Mouse (Mus musculus): Measurements from ENCODE around the gene Apopt1.
A peak's percentile ranks its signal among the peaks of the same experiment; 100 is the strongest.

The Apopt1 gene

DNA sequence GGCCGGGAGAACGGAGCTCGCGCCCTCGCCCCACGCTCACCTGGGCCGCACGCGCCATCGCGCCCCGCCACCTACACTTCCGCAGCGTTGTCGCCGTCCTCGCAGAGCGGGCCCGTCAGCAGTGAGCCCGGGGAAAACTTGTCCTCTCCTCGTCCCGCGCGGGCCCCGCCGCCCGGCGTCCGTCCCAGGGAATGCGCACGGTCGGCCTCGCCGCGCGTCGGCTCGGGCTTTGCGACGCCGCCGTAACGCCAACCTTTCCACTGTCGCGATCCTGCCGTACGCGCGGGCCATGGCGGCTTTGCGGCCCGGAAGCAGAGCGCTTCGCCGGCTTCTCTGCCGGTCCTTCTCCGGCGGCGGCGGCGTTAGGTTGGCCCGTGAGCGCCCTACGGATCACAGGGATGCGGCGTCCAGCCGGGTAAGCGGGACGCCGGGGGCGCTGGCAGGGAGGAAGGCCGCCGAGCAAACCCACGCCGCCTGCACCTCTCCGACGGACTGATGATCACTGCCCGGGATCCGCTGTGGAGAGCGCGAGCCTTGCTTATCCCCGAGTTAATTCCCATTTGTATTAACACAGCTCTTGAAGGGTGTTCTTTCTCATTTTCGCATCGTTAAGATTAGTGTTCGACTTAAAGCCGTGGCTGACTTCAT is at the start of gene Apopt1, which contains the start of gene Bag5:
Apopt1 (plus strand) TSS at position 258 of the 648 bp plus-strand sequence.
Bag5 (minus strand) TSS at position 254 of the 648 bp plus-strand sequence.
- DNase-seq (ENCODE audit: low spot score in 2 of 2): peak; percentile 82 to 86

DNA sequence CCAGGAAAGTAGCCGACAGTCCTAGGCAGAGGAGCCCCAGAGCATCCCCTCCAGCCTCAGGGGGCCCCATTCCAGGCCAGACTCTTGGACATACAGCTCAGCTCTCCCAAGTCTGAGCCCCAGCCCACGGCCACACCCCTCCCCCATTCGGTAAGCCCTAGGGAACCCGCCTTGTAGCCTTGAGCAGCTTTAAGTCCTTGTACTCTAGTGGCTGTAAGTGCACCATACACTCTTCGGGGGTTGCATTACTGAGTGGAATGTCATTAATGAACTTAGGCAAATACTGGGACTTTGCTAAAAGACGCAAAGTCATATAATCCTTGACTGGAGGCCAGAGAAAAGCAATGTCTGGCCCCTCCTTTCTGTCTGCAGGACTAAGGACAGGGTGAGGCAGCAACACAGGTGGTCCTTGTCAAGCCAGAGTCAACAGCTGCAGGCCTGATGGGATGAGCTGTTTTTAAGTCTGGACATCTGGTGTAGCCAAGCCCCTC is 48.9 kb upstream of the Apopt1 start:
- no peak for DNase-seq (ENCODE audit: low spot score in 2 of 2)

DNA sequence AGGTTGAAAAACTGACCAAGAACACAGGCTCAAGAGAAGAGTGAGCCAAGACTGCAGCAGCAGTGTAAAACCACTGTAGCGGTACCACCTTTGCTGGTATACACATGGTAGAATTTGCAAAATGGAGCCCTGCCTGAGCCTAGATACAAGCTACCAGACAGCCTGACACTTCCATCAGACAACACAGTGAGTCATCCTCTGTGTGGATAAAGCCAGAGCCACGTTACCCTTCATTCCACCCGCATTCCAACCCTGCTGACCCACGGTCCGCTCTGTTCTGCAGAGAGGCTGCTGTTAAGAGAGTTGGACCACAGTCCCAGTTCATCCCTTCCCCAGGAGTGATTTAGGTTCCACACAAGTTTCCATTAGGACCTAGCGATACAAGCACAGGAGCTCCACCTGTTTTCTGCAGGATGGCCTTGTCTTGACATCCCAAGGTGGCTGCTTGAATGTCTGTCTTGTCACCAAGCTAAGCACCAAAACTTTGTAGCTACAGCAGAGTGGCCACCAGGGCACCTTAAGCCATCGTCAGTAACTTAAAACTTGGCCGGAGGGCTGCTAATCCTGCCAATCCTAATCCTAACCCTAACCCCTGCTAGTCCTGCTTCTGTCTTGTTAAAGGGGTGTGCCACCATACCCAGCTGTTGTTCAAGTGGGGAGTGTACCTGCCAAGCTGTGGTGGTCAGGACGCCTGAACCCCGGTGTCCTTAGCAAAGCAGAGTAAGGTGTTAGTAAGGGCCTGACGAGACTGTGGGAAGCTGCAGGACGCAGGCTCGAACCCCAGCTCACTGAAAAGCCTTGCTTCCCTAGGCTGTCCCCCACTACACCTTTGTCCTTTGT is 47.8 kb upstream of the Apopt1 start:
- DNase-seq (ENCODE audit: low spot score in 2 of 2): no peak

DNA sequence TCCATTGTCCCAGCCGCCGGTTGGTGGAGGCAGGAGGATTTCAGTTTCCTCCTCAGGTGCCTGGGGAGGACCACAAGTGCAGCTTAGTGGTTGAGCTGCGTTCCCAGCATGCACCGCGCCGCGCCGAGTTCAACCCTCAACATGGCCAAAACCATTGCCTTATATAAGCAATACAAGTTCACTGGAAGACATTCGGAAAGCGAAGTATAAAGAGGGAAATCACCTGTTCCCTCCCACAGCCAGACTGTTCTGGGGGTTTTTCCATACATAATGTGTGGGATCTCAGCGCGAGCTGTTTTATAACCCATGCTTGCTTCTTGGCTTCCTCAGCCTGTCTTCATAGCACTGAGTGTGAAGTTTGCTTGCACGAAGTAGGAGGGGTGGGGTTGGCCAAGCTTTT is 46.7 kb upstream of the Apopt1 start:
- peak in 1 of 2 experiments; percentile 64 for DNase-seq (ENCODE audit: low spot score in 2 of 2)

DNA sequence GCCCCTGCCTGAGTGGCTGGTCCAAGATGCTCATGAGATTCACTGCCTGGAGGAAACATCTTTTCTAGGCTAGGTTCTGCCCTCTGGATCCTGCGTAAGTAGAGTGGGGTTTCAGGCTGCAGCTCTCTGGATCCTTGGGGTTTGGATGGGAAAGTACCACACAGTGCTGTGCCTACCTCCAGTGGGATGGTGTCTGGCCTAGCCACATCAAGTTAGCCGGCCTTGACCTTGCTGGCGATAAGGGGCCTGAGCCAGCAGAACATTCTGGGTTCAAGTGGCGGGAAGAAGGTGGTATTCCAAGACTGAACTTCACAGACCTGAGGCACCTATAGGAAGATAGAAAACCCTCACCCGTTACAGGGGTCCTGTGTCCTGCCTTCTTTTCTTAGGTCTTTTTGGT is 45.6 kb upstream of the Apopt1 start:
- DNase-seq (ENCODE audit: low spot score in 2 of 2): no peak

DNA sequence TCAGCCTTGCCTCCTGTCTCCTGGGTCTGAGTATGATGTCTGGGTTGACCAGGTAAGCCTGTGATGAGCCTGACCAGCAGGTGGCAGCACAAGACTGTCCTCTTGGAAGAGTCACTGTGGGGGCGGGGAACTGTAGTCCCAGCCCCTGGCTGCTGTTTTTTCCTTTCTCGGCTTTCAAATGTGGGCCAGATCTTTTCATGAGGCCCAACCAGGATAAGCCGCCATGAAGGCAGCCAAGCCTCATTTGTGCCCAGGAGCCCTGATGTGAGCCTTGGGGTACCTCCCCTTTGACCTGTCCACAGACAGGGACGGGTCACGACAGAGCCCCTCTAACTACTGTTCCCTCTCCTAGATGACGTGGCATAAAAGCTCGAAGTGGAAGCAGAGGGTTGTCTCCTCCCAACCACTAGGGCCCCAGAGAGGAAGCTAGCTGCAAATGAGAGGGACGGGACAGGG is 44.6 kb upstream of the Apopt1 start:
- DNase-seq (ENCODE audit: low spot score in 2 of 2): peak; percentile 88 to 93

DNA sequence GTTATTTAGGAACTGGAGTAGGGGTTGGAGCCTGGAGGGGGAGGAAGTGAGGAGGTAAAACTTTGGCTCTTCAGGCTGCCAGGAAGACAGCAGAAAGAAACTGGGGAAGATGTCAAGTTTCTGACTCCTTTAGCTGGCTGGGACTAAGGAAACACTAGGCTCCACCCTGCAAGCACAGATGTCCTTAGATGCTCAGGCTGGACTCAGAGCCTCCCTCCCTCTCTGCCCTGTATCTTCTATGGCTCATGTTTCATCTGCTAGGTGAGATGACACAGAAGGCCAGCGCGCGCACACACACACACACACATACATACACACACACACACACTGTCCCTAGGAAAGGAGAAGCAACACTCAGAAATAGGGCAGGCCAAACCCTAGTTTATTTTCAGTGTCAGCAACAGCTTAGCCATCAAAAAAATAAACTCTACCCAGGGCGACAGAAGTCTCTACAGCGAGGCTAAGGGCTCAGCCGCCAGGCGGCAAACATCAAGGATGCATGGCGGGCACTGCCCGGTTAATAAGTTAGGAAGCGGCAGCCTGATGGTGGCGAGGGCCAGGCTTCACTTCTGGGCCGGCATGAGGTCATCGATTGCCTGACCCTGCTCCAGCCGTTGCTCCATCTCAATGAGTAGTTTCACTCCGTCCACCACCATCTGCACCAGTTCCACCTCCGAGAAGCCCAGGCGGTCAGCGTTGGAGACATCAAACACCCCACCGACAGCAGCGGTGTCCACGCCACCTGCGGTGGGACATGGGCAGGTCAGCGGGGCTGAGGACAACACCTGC is 43.9 kb upstream of the Apopt1 start:
- no peak for DNase-seq (ENCODE audit: low spot score in 2 of 2)

DNA sequence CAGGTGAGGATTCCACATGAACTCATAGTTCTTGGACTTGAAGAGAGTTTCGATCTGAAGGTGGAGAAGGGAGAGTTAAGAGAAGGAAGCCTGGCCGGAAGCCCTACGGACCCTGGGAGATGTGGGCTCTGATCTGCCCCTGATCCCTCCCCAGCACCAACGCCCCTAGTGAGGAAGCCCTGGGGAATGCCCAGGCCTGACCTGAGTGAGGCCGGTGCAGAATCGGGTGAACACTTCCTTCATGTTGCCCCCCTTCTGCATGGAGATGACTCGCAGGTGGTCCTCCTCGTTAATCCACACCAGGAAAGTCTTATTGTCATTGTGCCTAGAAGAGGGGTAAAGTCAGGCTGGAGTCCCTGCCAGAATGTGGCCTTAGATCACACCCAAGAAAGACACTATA is 43.1 kb upstream of the Apopt1 start:
- no peak for DNase-seq (ENCODE audit: low spot score in 2 of 2)

DNA sequence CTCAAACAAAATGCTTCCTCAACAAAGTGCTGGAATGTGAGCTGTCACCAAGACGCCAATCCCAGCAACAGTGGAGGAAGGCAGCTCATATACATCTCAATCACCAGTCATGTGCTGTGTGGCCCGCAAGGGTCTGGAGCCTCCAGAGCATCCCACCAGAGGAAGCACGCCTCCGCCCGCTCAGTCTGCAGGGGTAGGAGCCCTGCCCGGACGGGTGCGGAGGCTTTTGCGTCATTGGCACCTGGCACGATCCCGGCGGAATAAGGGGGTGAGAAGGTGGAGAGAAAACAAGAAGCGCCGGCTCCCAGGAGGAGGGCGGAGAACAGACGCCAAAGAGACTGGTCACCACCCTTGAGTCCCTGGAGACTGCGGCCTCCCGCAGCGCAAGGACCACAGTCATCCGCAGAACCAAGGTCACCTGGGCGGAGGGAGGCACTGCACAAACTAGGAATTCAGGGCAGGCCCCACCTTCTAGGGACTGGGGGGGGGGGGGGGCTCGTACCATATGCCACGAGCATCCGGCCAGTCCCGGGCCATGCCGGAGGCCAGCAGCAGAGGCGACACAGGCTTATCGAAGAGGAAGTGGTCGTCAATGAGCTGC is 42.6 kb upstream of the Apopt1 start:
- DNase-seq (ENCODE audit: low spot score in 2 of 2): peak in 1 of 2 experiments; percentile 42

DNA sequence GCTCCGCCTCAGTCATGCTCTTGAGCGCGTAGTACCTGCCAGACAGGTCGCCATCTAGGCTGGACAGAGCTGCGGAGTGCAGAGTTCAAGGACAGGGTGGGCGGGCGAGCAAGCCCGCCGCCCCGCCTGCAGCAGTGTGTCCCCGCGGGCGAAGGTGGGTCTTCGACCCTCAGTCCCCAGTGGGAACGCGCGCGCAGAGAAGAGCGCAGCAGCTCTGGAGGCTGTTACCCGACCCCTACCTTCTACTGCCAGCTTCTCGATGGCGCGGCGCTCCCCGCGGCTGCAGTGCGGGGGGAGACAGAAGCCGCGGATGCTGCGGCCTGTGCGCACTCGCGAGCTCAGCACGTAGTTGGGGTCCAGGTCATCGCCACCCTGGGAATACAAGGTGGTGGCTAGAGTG is 42.1 kb upstream of the Apopt1 start:
- no peak for DNase-seq (ENCODE audit: low spot score in 2 of 2)

DNA sequence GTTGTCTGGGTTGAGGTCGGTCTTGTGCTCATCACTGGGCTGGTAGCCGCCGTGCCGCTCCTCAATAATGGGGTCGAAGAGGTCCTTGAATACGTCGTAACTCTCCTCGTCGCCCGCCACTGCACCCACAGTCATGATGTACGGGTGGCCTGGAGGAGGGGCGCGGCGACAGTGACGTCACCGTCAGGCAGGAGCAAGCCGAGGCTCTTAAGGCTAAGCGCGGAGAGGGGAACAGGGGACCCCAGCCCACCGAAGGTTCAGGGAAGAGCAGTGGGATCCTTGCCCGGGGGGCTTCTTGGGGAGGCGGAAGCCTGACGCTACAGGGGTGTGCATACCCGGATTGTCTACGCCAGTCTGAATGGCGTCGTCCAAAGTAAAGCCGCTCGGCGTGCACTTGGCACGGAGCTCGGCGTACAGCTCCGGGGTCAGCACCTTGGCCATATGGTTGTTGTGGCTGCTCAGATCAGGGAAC is 41.6 kb upstream of the Apopt1 start:
- peak; percentile 74 to 79 for DNase-seq (ENCODE audit: low spot score in 2 of 2)

DNA sequence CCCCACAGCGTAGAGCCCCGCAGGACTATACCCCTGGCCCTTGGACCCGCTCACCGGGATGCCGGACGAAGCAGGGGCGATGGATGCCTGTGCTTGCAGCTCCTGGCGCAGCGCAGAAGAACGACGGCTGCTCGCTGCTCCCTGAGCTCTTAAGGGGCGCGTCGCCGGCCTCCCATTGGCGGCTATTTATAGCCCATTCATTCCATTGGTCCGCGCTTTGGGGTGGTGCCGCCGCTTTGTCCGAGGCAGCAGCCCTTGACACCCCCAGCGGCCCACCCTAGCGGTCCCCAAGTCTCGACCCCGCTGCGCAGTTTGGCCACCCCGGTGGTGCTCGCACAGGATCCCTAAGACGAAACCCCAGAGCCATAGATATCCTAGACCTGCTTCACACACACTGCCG is 40.9 kb upstream of the Apopt1 start, which contains the start of gene Ckb:
Ckb (minus strand) TSS at position 163 of the 400 bp plus-strand sequence.
- DNase-seq (ENCODE audit: low spot score in 2 of 2): peak; percentile 89 to 90

DNA sequence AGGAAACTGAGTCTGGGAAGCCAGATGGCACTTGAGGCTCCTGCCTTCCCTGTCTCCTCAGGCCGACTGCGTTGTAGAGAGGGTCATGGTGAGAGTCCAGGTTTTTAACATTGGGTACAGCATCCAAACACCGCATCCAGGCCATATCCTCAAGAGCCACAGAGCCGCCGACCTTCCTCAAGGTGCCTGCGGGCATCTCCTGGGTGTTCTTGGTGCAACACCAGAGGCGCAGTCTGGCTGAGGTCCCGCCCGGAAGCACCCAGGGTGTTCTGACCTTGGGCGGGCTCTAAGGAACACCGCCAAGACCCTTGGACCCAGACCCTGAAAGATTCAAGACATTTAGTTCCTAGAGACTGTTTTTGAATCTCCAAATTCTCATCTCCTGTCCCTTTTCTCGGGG is 40.5 kb upstream of the Apopt1 start:
- peak in 1 of 2 experiments; percentile 31 for DNase-seq (ENCODE audit: low spot score in 2 of 2)

DNA sequence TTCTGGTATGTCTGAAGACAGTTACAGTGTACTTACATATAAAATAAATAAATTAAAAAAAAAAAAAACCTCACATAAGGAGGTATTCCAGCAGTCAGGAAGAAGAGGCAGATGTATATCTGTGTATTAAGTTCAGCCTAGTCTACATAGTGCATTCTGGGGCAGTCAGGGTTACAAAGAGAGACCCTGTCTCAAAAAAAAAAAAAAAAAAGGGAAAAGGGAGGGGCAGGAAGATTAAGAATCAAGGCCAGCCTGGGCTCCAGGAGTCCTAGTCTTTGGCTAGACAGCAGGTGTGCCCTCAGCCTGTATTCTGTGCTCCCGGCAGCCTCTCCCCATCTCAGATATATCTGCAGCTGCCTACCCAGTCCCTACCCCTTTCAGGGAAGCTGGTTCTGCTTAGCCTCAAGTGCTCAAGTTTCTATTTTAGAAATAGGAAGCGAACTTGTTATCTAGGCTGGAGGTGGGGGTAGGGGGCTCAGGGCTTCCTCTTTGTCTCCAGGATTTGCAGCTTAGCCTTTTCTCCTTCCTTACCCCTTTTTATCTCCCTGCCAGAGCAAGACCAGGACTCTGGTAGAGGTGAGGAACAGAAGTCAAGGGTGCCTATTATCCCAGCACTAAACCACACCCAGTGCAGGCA is 38.1 kb upstream of the Apopt1 start:
- DNase-seq (ENCODE audit: low spot score in 2 of 2): no peak

DNA sequence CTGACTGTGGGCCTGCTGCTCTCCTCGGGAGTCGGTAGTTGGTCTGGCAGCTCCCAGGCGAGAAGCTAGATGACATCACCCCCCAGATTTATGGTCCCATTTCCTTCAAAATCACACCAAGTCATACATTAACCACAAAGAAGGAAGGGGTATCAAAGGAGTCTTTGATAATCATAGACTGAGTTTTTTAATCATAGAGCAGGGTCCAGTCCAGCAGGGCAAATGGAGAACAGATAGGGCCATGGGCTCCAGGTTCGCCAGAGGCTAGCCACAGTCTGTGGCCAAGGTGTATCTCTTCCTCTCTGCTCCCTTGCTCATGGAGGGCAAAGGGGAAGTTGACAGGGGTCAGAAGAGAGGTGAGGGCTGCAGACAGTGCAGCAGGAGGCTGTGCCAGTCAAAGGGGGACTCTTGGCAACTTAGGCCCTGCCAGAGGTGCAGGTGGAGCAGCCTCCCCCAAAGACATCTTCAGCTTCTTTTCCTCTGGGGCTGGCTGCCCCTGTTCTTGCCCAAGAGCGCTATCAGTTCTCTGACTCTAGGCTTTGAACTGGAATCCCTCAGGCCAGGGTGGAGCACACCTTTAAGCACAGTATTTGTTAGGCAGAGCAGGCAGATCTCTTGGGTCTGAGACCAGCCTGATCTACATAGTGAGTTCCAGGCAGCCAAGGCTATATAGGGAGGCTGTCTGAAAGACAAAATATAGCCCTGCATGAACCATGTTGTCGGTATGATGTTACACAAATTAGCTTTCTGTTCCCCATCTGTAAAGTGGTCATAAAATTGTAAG is 37.1 kb upstream of the Apopt1 start:
- no peak for DNase-seq (ENCODE audit: low spot score in 2 of 2)

DNA sequence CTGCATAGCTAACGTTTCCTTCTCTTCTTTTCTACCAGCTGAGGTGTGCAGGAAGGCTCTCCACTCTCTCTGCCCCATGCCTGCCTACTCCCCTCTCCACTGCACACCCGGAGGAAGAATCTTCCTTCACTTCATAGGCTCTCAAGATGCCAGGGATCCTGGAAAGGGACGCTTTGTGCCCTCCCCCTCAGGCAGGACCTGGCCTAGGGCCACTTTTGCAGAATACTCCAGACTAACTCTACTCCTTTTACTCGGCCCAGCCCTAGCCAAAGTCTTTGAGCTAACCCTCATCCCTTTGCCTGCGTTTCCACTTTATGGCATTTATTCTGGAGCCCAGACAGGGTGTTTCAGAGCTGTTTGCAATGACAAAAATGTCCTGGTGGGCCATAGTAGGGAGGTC is 35.6 kb upstream of the Apopt1 start:
- no peak for DNase-seq (ENCODE audit: low spot score in 2 of 2)

DNA sequence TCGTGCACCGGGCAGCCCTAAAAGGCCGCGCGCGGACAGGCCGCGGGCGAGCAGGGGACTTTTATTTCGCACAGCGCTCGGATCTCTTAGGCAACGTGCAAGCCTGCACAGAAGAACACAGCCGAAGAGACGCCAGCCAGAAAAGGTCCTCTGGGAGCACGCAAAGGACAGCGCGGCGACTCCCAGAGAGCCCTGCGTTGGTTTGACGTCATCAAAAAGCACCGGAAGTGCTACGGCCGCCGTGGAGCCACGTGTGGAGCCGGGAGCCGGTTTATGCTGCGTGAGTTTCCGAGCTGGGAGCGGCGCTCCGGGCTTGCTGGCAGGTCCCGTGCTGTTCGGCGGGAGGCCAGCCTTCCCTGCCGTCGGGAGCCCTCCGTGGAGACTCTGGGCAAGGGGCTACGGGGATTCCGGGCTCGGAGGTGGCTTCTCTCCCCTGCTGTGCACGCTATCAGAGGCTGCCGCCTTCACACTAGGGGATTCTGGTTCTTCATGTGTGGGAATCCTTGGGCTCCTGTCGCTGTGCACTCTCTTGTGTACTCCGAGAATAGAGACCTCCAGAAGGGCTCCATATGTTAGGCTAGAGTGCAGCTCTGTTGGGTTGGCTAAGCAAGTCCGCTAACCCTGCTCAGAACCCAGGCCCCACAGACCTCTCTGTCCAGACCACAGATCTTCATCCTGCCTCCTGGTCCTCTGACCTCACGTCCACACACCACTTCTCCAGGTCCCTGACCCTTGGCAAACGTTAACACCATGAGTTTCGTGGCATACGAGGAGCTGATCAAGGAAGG is 35.0 kb upstream of the Apopt1 start, which contains the start of gene Trmt61a:
Trmt61a (plus strand) TSS at position 224 of the 788 bp plus-strand sequence.
- DNase-seq (ENCODE audit: low spot score in 2 of 2): peak; percentile 80 to 81

DNA sequence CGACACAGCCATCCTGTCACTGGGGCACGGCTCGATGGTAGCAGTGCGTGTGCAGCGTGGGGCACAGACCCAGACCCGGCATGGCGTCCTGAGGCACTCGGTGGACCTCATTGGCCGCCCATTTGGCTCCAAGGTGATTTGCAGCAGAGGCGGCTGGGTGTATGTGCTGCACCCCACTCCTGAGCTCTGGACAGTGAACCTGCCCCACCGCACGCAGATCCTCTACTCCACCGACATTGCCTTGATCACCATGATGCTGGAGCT is 34.5 kb upstream of the Apopt1 start:
- no peak for DNase-seq (ENCODE audit: low spot score in 2 of 2)

DNA sequence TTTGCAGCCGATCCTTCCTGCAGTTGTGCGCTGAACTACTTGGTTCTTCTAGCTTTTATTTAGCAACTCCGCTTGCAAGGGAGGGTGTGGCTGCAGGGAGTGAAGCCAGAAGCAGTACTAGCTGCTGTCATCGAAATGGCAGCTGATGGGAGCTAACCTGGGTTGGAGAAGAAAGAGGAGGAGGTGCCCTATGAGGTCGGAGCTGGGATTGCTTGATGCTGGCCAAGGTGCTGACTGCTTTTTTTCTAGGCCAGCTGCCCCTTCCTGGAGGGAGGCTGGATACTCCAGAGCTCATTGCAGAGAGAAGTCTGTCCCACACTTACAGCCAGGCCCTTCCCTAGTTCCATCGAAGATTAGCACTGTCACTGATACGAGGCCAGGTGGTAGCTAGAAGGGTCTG is 34.1 kb upstream of the Apopt1 start:
- no peak for DNase-seq (ENCODE audit: low spot score in 2 of 2)
